In the genomic region with DNA sequence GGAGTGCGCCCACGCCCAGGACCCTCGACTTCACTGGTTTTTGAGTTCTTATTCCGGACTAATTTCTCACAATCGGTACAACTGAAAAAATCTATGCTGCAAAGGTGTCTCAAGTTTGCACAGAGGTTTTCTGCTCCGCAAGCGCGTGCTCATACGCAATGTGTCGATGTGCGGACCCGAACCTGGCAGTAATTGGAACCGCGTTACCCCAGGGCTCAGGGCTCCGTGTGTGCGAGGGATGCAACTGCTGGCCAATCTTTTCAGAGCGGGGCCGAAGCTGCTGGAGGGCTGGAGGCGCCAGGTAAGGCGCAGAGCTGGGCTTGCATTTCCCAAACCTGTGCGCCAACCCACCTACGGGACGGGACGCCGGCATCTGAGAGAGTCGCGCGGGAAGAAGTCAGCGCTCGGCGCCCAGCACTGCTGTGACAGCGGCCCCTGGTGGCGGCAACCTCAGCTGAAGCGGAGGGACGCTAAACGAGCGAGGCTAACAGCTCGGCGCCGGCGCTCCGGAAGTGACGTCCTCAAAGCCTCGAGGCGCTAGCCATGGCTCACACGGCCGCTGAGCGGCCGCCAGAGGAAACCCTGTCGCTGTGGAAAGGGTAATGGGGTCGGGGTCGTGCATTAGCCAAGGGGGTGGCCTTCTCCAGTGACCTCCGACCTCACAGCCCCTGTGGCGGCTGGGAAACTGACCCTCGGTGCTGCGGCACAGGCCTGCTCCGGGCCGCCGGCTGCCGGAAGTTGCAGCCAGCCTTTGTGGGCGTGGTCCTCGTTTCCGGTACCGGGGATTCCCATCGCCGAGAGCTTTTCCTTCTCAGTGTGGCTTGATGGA, we compare ENCODE assay signal across 8 mouse cellular contexts. TPM values are rescaled to one million over a fixed set of nuclear protein-coding genes. Genes with fewer than 3 reads are reported as not detected.
DNase-seq lines count a peak whose midpoint lies in the region; ATAC-seq lines count a peak whose summit lies in the region.

Gene Endov, plus strand, starts transcription at position 487 of the 829 bp plus-strand sequence.

- H3K4me2 ChIP-seq in kidney, embryonic 15.5 days: peak within 1 kb of the TSS; percentile 97

- H3K36me3 ChIP-seq in heart, embryonic 10.5 days: peaks cover 30% of the 10 kb centered on the region
- H3K36me3 ChIP-seq in kidney, embryonic 15.5 days: peaks cover 25% of the 10 kb centered on the region

- WGBS in heart, embryonic 10.5 days: under 1% methylated on average over 66 of the region's 66 CpGs
- WGBS in kidney, embryonic 15.5 days: under 1% methylated on average over 66 of the region's 66 CpGs

- ATAC-seq in erythroblast, adult 5-6 weeks (replicated peaks; ENCODE audit: low FRiP score, poor library complexity, severe bottlenecking): peak; percentile 97
- peak; percentile 96 for ATAC-seq in kidney, embryonic 15.5 days (replicated peaks; ENCODE audit: low FRiP score)
- ATAC-seq in monocyte, adult 5-6 weeks (replicated peaks; ENCODE audit: insufficient number of reproducible peaks, low FRiP score, low TSS enrichment, poor library complexity, severe bottlenecking): peak; percentile 94

- H3K4me3 ChIP-seq in heart, embryonic 10.5 days: peak within 1 kb of the TSS; percentile 87
- H3K4me3 ChIP-seq in kidney, embryonic 15.5 days (replicated peaks): peak within 1 kb of the TSS; percentile 90

- H3K27ac ChIP-seq in heart, embryonic 10.5 days: peak within 1 kb of the TSS; percentile 99
- H3K27ac ChIP-seq in kidney, embryonic 15.5 days: peak within 1 kb of the TSS; percentile 95

- peak within 1 kb of the TSS; percentile 87 for H3K9ac ChIP-seq in kidney, embryonic 15.5 days

- peak; percentile 98 to 99 for DNase-seq in B cell, adult 2 months
- DNase-seq in brain, adult 2 months (ENCODE audit: low read depth, low spot score): peak; percentile 99
- DNase-seq in heart, embryonic 10.5 days (ENCODE audit: low spot score): peak; percentile 97
- DNase-seq in liver: peak; percentile 97
- DNase-seq in spleen, postnatal 4 days (ENCODE audit: low spot score in 2 of 2): peak; percentile 98 to 100

- peaks cover 19% of the 10 kb centered on the region for H3K4me1 ChIP-seq in heart, embryonic 10.5 days
- peaks cover 24% of the 10 kb centered on the region for H3K4me1 ChIP-seq in kidney, embryonic 15.5 days

- no peaks in the 10 kb centered on the region for H3K9me3 ChIP-seq in heart, embryonic 10.5 days
- no peaks in the 10 kb centered on the region for H3K9me3 ChIP-seq in kidney, embryonic 15.5 days (replicated peaks)

- H3K27me3 ChIP-seq in heart, embryonic 10.5 days (ENCODE audit: insufficient read depth, poor library complexity, severe bottlenecking): 0 out of 2 replicates have a peak, but pooled peaks cover 10% of the 10 kb centered on the region
- no peaks in the 10 kb centered on the region for H3K27me3 ChIP-seq in kidney, embryonic 15.5 days

RNA-seq across cellular contexts. Expression of gene Endov, which starts in this region (rescaled TPM):
- 2.9 and 3.1 TPM in 2 replicates for total RNA-seq in erythroblast, adult 5-6 weeks (2015; ENCODE audit: low replicate concordance)
- total RNA-seq in erythroblast, adult 5-6 weeks (2017; ENCODE audit: low replicate concordance): 3.8 and 4.8 TPM in 2 replicates
- polyA plus RNA-seq in heart, embryonic 10.5 days (2016; fragmentation: Nextera tagmentation; extraction: Ambion mirVana): 16.2 and 17.2 TPM in 2 replicates
- 16.3 and 17.0 TPM in 2 replicates for polyA plus RNA-seq in kidney, embryonic 15.5 days (2015; fragmentation: Nextera tagmentation; extraction: Ambion mirVana)
- 4.1 to 11.0 TPM (median 7.6 TPM) in 3 replicates for total RNA-seq in monocyte, adult 5-6 weeks (2017)

Comparison
In these comparisons a context has a peak if more than half of its experiments do, and no peak if none do; other contexts are left out.
1. Peak in every context shown above with its lines: DNase-seq, ATAC-seq, H3K4me3 ChIP-seq and H3K27ac ChIP-seq.